22 mouse cellular contexts compared by ENCODE assay signal in the genomic region with DNA sequence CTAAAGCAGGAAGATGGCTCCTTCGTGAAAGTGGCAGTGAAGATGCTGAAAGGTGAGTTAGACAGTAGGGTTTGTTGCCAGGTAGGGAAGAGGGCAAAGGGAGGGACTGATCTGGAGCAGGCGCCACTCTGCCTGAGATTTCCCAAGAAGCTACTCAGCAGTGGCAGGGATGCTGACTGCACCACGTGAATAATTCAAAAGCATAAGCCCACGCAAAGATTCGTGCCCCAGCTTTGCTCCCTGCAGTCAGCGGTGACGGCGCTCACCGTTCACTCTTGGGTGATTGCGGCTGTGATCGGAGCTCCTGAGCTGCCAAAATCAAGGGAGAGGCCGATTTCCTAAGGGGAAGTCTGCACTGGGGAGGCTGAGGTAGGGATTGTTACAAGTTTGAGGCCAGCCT. TPM values are rescaled to one million over a fixed set of nuclear protein-coding genes. Genes with fewer than 3 reads are reported as not detected.
DNase-seq lines count a peak whose midpoint lies in the region; ATAC-seq lines count a peak whose summit lies in the region.
"Had no signal": no experiment of that assay in that cellular context is flagged by ENCODE, and none has a peak within 500 bp of the region (broad histone marks: within the 10 kb centered on the region; RNA-seq: fewer than 3 reads in every experiment).

No protein-coding gene starts in this region.

- ATAC-seq in frontal cortex, adult (ENCODE audit: low TSS enrichment): peak; percentile 25; the same call in 1 of the 2 replicates
- ATAC-seq: forebrain, embryonic 14.5 days; hindbrain, embryonic 16.5 days; intestine, embryonic 15.5 days had no signal

- DNase-seq in cerebellum, adult 9-10 months: peak; percentile 20
- DNase-seq in cerebellum, adult 18-20 months: no peak
- no peak for DNase-seq in frontal cortex, postnatal 14 days (ENCODE audit: low spot score in 2 of 2)
- peak; percentile 46 to 60 for DNase-seq in left cerebral cortex, postnatal 14 days (ENCODE audit: low spot score in 2 of 2)
- no peak for DNase-seq in left cerebral cortex, adult 11 months (ENCODE audit: low spot score)
- DNase-seq in right cerebral cortex, postnatal 10 days (ENCODE audit: low spot score in 2 of 2): peak; percentile 48 to 57
- no peak for DNase-seq in right cerebral cortex, postnatal 4 days
- DNase-seq: adrenal gland, postnatal 10 days; adrenal gland, postnatal 36 days; cerebellum, adult 11 months; cerebellum, adult 8-10 months; cerebellum, postnatal 36 days; gastrocnemius, adult 2 months; gastrocnemius, postnatal 14 days; heart, adult 11 months; heart, postnatal 10 days; heart, postnatal 36 days had no signal

- intact Hi-C loops in left cerebral cortex, postnatal 14 days (cut with DNase I): no loop called here

RNA-seq across cellular contexts. Expression of a gene that starts 13.4 kb away (rescaled TPM):
- total RNA-seq in left cerebral cortex, postnatal 14 days (2021): 100 to 1,000 TPM; 117 to 119 TPM

RNA-seq across cellular contexts. Expression of a gene that starts 23.6 kb away (rescaled TPM):
- total RNA-seq in left cerebral cortex, postnatal 14 days (2021): 10 to 100 TPM; 17.5 to 18.8 TPM

RNA-seq across cellular contexts. Expression of a gene that starts 50.7 kb away (rescaled TPM):
- 10 to 100 TPM; 12.4 to 13.5 TPM for total RNA-seq in left cerebral cortex, postnatal 14 days (2021)
- total RNA-seq: gastrocnemius, adult 2 months; gastrocnemius, postnatal 14 days; gastrocnemius, postnatal 4 days; heart, postnatal 36 days had no signal

Comparison
In these comparisons a context has a peak if more than half of its experiments do, and no peak if none do; other contexts are left out.
1. DNase-seq: peak in cerebellum, adult 9-10 months (single experiment), left cerebral cortex, postnatal 14 days (2 of 2) and right cerebral cortex, postnatal 10 days (2 of 2); none in cerebellum, adult 18-20 months (0 of 2), frontal cortex, postnatal 14 days (0 of 2), left cerebral cortex, adult 11 months (single experiment) and right cerebral cortex, postnatal 4 days (single experiment).